Mouse (Mus musculus): ENCODE results near the gene Pip5kl1. TPM values are rescaled to one million over a fixed set of nuclear protein-coding genes. Genes with fewer than 3 reads are reported as not detected.

Pip5kl1 gene
- polyA plus RNA-seq, 1 experiment from 2014 or later: not detected

DNA sequence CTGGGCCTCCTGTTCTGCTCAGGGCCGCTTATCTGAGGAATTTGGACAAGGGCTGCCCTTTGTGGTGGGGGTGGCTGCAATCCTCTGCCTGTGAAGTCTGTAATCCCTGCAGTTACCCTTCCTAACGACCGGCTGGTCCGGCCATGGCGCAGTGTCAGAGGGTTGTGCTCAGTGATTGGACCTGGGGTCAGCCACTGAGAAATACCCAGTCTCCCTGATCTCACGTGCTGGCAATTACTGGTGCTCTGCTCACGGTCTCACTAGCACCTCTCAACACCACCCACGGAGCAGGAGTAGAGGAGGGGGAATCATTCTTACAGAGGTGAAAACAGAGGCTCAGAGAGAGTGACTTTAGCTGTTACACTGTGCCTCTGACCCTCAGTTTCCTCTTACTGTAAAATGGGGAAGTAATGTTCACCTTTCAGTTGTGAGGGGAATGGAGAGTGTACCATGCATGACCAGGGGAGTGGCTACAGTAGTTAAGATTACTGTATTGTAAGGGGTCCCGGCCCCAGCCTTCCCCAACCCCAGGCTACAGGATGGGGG lies 37.2 kb upstream of the Pip5kl1 start:
- peak overlapping the region; percentile 88 for H3K4me2 ChIP-seq (replicated peaks; ENCODE audit: low read depth)

GRCm38 (mm10) chr2:32537941-32538340 lies 36.7 kb upstream of the Pip5kl1 start:
- Histone ChIP-seq H3K4me1 (replicated peaks; ENCODE audit: control insufficient read depth, insufficient read depth, low read length) (peaks cover 17% of the 10 kb centered on the region; the same call in 1 of the 2 replicates), H3K27me3 (replicated peaks; ENCODE audit: control insufficient read depth, insufficient read depth, low read length) (no peaks in the 10 kb centered on the region), H3K4me2 (replicated peaks; ENCODE audit: low read depth) (peak overlapping the region; percentile 88), H3K36me3 (ENCODE audit: control insufficient read depth, insufficient read depth) (no peaks in the 10 kb centered on the region), H3K27ac (ENCODE audit: low read depth, low read length) (peak overlapping the region; percentile 71), H3K9ac (ENCODE audit: low read depth, low read length) (peak overlapping the region; percentile 91; the same call in 1 of the 2 replicates), H3K4me3 (ENCODE audit: low read depth, low read length) (peak overlapping the region; percentile 91), H3K9me3 (ENCODE audit: control insufficient read depth) (no peaks in the 10 kb centered on the region)
- 52% methylated on average over 5 of the region's 5 CpGs for WGBS
- TF ChIP-seq CTCF (IDR thresholded peaks at IDR 0.05; ENCODE audit: low read depth): no peak
- no peak for ATAC-seq

More for the DNA sequence above, 37.2 kb upstream of the Pip5kl1 start:
- Histone ChIP-seq H3K27ac (ENCODE audit: low read depth, low read length) (peak overlapping the region; percentile 71), H3K4me1 (replicated peaks; ENCODE audit: control insufficient read depth, insufficient read depth, low read length) (peaks cover 17% of the 10 kb centered on the region; the same call in 1 of the 2 replicates), H3K9ac (ENCODE audit: low read depth, low read length) (peak overlapping the region; percentile 91), H3K4me3 (ENCODE audit: low read depth, low read length) (peak overlapping the region; percentile 91), H3K36me3 (ENCODE audit: control insufficient read depth, insufficient read depth) (no peaks in the 10 kb centered on the region), H3K27me3 (replicated peaks; ENCODE audit: control insufficient read depth, insufficient read depth, low read length) (no peaks in the 10 kb centered on the region), H3K9me3 (ENCODE audit: control insufficient read depth) (no peaks in the 10 kb centered on the region)
- no peak for TF ChIP-seq CTCF (IDR thresholded peaks at IDR 0.05; ENCODE audit: low read depth)
- ATAC-seq: no peak
- WGBS: 11% methylated on average over 9 of the region's 9 CpGs

DNA sequence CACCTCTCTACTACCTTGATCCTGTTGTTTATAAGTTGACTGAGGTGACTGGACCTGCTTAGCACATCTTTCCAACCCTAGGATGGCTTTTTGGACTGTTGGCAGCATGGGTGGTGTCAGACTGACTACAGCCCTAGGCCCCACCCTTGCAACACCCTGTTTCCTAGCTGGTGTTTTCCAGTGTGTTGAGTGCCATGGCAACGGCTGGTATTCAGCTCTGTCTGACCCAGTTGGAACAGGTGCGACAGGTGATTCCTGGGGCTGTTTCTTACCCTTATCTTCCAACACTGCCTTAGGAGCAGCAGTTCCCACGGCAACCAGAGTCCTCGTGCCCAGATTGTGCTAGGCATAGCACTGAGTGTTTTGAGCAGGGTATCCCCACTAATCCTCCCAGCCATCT lies 36.1 kb upstream of the Pip5kl1 start:
- peak; percentile 38 for ATAC-seq
- TF ChIP-seq CTCF (IDR thresholded peaks at IDR 0.05; ENCODE audit: low read depth): no peak
- no peaks in the 10 kb centered on the region for H3K27me3 ChIP-seq (replicated peaks; ENCODE audit: control insufficient read depth, insufficient read depth, low read length)
- WGBS: 39% methylated on average over 4 of the region's 4 CpGs
- no peak overlapping the region for H3K4me3 ChIP-seq (ENCODE audit: low read depth, low read length)
- peak overlapping the region; percentile 88 for H3K4me2 ChIP-seq (replicated peaks; ENCODE audit: low read depth)
- H3K4me1 ChIP-seq (replicated peaks; ENCODE audit: control insufficient read depth, insufficient read depth, low read length): peaks cover 17% of the 10 kb centered on the region; the same call in 1 of the 2 replicates
- H3K9ac ChIP-seq (ENCODE audit: low read depth, low read length): 0 out of 2 replicates have a peak overlapping the region, but pooled peaks have one; percentile 91
- H3K9me3 ChIP-seq (ENCODE audit: control insufficient read depth): no peaks in the 10 kb centered on the region
- H3K27ac ChIP-seq (ENCODE audit: low read depth, low read length): no peak overlapping the region
- H3K36me3 ChIP-seq (ENCODE audit: control insufficient read depth, insufficient read depth): no peaks in the 10 kb centered on the region

DNA sequence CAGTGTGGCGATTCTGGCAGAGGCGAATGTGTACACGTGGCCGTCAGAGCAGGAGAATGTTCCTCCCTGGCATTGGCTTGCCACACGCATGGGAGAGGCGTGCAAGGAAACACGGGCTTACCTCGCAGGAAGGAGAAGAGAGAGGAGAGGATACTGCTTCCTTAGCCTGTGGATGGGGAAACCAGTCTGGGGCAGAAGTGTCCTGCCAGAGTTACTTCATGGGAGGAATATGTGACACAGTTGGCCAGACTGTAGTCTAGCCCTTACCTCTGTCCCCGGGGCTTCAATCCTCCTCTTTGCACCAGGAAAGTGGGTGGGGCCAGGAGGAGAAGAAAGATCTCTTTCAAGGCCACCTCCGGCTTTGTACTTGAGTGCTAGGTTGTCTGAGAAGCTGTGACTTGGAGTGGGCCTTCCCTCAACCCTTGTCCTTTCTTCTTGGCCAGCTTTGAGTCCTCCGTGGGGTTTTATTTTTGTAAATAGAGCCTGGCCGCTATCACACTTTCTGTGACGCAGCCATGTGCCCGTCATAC lies 35.1 kb upstream of the Pip5kl1 start:
- Histone ChIP-seq H3K9ac (ENCODE audit: low read depth, low read length) (no peak overlapping the region), H3K4me1 (replicated peaks; ENCODE audit: control insufficient read depth, insufficient read depth, low read length) (peaks cover 15% of the 10 kb centered on the region; the same call in 1 of the 2 replicates)

GRCm38 (mm10) chr2:32541333-32541908 lies 33.2 kb upstream of the Pip5kl1 start:
- H3K9ac ChIP-seq (ENCODE audit: low read depth, low read length): no peak overlapping the region
- no peak overlapping the region for H3K4me2 ChIP-seq (replicated peaks; ENCODE audit: low read depth)
- peak overlapping the region; percentile 31 for H3K27ac ChIP-seq (ENCODE audit: low read depth, low read length)
- 86% methylated on average over 2 of the region's 2 CpGs for WGBS
- peaks cover 15% of the 10 kb centered on the region; the same call in 1 of the 2 replicates for H3K4me1 ChIP-seq (replicated peaks; ENCODE audit: control insufficient read depth, insufficient read depth, low read length)
- H3K36me3 ChIP-seq (ENCODE audit: control insufficient read depth, insufficient read depth): peaks cover 4% of the 10 kb centered on the region; the same call in 1 of the 2 replicates
- H3K9me3 ChIP-seq (ENCODE audit: control insufficient read depth): no peaks in the 10 kb centered on the region
- ATAC-seq: no peak
- H3K4me3 ChIP-seq (ENCODE audit: low read depth, low read length): no peak overlapping the region
- H3K27me3 ChIP-seq (replicated peaks; ENCODE audit: control insufficient read depth, insufficient read depth, low read length): no peaks in the 10 kb centered on the region
- no peak for TF ChIP-seq CTCF (IDR thresholded peaks at IDR 0.05; ENCODE audit: low read depth)

More for the DNA sequence above, 35.1 kb upstream of the Pip5kl1 start:
- H3K4me2 ChIP-seq (replicated peaks; ENCODE audit: low read depth): peak overlapping the region; percentile 88
- no peaks in the 10 kb centered on the region for H3K9me3 ChIP-seq (ENCODE audit: control insufficient read depth)
- no peak for TF ChIP-seq CTCF (IDR thresholded peaks at IDR 0.05; ENCODE audit: low read depth)
- no peak overlapping the region for H3K27ac ChIP-seq (ENCODE audit: low read depth, low read length)
- no peak overlapping the region for H3K4me3 ChIP-seq (ENCODE audit: low read depth, low read length)
- no peak for ATAC-seq
- no peaks in the 10 kb centered on the region for H3K27me3 ChIP-seq (replicated peaks; ENCODE audit: control insufficient read depth, insufficient read depth, low read length)
- no peaks in the 10 kb centered on the region; the same call in 1 of the 2 replicates for H3K36me3 ChIP-seq (ENCODE audit: control insufficient read depth, insufficient read depth)
- WGBS: 60% methylated on average over 14 of the region's 14 CpGs

GRCm38 (mm10) chr2:32541986-32542573 lies 32.5 kb upstream of the Pip5kl1 start:
- H3K4me1 ChIP-seq (replicated peaks; ENCODE audit: control insufficient read depth, insufficient read depth, low read length): peaks cover 15% of the 10 kb centered on the region; the same call in 1 of the 2 replicates
- H3K27ac ChIP-seq (ENCODE audit: low read depth, low read length): peak overlapping the region; percentile 31; the same call in 1 of the 2 replicates
- H3K9me3 ChIP-seq (ENCODE audit: control insufficient read depth): no peaks in the 10 kb centered on the region
- WGBS: 62% methylated on average over 4 of the region's 4 CpGs
- ATAC-seq: no peak
- no peak for TF ChIP-seq CTCF (IDR thresholded peaks at IDR 0.05; ENCODE audit: low read depth)
- H3K4me3 ChIP-seq (ENCODE audit: low read depth, low read length): no peak overlapping the region
- no peak overlapping the region for H3K9ac ChIP-seq (ENCODE audit: low read depth, low read length)
- peaks cover 8% of the 10 kb centered on the region; the same call in 1 of the 2 replicates for H3K36me3 ChIP-seq (ENCODE audit: control insufficient read depth, insufficient read depth)
- H3K27me3 ChIP-seq (replicated peaks; ENCODE audit: control insufficient read depth, insufficient read depth, low read length): no peaks in the 10 kb centered on the region
- no peak overlapping the region for H3K4me2 ChIP-seq (replicated peaks; ENCODE audit: low read depth)
